Mouse (Mus musculus): ENCODE measurements around the gene Gcgr.

GRCm38 (mm10) chr11:120542376-120542775, 11.9 kb downstream of the Gcgr start:
- TF ChIP-seq POLR2A (IDR thresholded peaks at IDR 0.05; ENCODE audit: control insufficient read depth in 1 of 2, insufficient read depth in 1 of 2, low read depth in 1 of 2, low read length in 2 of 2, poor library complexity in 1 of 2) = no peak
- no peak for TF ChIP-seq USF1 (IDR thresholded peaks at IDR 0.05; ENCODE audit: low read depth, low read length)
- no peak for TF ChIP-seq CHD2 (IDR thresholded peaks at IDR 0.05; ENCODE audit: low read length)
- no peak for TF ChIP-seq ZNF384 (IDR thresholded peaks at IDR 0.05; ENCODE audit: low read depth, low read length)
- TF ChIP-seq TCF12 (IDR thresholded peaks at IDR 0.05; ENCODE audit: low read depth, low read length) = no peak
- no peak for TF ChIP-seq E2F4 (IDR thresholded peaks at IDR 0.05; ENCODE audit: borderline replicate concordance, low read depth, low read length)
- TF ChIP-seq MAFK (IDR thresholded peaks at IDR 0.05; ENCODE audit: borderline replicate concordance, low read depth, low read length) = no peak
- TF ChIP-seq GABPA (IDR thresholded peaks at IDR 0.05; ENCODE audit: low read depth, low read length) = no peak
- TF ChIP-seq HCFC1 (IDR thresholded peaks at IDR 0.05; ENCODE audit: low read depth, low read length) = no peak
- no peak for TF ChIP-seq ZC3H11A (IDR thresholded peaks at IDR 0.05; ENCODE audit: low read depth, low read length)
- no peak for TF ChIP-seq EP300 (IDR thresholded peaks at IDR 0.05; ENCODE audit: low read depth in 1 of 2, low read length in 2 of 2)
- no peak for TF ChIP-seq CTCF (IDR thresholded peaks at IDR 0.05 in 2 of 3, conservative IDR thresholded peaks at IDR 0.05 in 1 of 3; ENCODE audit: control insufficient read depth in 1 of 3, insufficient read depth in 1 of 3, low read depth in 2 of 3, low read length in 3 of 3, poor library complexity in 1 of 3, severe bottlenecking in 1 of 3)

All from MEL (cell line).